Mouse (Mus musculus): ENCODE measurements around the gene 5730455P16Rik.
A peak's percentile ranks its signal among the peaks of the same experiment; 100 is the strongest.
"Not testable (repeated sequence)": the region's sequence is repeated elsewhere in the genome, so short reads cannot be mapped to it uniquely, and the experiment has no call there.

The 5730455P16Rik gene

DNA sequence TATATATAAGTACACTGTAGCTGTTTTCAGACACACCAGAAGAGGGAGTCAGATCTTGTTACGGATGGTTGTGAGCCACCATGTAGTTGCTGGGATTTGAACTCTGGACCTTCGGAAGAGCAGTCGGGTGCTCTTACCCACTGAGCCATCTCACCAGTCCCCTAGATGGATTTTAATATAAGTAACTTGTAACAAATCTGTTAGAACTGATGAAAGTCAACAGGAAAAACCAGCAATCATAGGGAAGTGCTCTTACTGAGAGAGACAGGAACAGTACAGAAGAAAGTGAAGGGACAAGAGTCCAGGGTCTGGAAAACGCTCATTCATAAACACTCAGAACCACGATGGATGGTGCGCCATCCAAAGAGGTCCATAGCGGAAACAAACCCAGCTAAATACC, 1.4 kb upstream of the 5730455P16Rik start:
- DNase-seq (ENCODE audit: low spot score in 2 of 2) = not testable (repeated sequence)

DNA sequence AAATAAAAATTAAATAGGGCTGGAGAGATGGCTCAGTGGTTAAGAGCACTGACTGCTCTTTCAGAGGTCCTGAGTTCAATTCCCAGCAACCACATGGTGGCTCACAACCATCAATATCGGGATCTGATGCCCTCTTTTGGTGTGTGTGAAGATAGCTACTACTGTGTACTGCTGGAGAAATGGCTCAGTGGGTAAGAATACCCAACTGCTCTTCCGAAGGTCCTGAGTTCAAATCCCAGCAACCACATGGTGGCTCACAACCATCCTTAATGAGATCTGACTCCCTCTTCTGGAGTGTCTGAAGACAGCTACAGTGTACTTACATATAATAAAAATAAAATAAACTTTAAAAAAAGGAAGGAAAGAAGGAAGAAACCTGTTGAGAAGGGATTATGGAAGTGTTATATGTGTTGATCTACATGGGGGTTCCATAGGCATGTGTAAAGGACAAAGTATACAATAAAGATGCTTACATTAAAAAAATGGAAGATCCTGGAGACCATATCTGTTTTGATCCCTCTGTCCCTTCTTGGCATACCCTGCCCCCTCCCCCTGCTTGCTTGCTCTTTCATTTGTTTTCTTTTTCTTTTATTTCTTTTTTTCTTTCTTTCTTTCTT, 726 bp upstream of the 5730455P16Rik start:
- peak in 1 of 2 experiments; percentile 5 for DNase-seq (ENCODE audit: low spot score in 2 of 2)

DNA sequence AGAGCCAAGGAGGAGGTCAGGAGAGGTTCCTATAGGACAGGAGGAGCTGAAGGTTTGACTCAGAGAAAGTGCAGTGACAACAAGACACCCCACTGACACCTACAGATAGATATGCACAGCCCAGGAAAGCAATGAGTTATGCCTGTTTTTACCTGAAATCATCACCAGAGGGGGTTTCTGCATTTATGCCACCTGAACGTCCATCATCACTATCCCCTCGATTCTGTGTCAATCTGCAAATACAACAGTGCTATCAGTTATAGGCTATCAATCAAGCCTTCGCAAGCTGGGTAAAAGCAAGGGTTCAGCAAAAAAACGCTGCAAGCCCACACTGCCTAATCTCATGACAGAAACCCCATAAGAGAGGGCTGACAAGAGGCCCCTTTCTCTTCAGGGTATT, 1.2 kb downstream of the 5730455P16Rik start:
- DNase-seq (ENCODE audit: low spot score in 2 of 2) = no peak

DNA sequence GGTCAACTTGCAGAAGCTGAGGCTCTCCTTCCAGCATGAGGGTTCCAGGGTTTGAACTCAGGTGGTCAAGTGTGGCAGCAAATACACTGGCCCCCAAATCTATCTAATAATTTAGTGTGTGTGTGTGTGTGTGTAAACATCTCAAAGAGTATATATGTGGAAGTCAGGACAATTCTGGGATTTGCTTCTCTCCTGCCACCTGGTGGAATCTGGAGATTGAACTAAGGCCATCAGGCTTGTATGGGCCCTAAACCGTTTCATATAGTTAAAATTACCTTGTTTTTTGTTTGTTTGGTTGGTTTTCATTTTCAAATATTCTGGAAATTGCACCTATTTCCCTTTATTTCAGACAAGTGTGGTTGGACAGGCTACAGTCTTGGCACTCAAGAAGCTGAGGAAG, 8.9 kb downstream of the 5730455P16Rik start:
- no peak for DNase-seq (ENCODE audit: low spot score in 2 of 2)

DNA sequence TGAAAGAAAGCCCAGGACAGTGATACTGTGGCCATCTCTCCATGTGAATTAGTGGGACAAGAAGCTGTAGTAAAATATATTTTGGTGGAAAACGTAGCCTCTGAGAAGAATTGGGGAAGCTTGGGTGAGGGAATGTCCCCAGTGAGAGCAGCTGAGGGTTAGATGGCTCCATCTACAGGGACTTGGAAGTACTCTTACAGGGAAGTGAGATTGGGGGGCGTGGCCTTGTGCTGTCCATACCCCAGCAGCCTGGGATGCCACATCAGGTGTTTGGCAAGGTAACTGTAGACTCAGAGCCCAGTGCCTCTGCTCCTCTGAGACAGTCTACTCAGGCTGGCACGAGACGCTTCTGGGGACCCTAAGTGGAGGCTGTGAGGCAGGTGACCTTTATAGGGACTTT, 23.0 kb downstream of the 5730455P16Rik start:
- no peak for DNase-seq (ENCODE audit: low spot score in 2 of 2)

DNA sequence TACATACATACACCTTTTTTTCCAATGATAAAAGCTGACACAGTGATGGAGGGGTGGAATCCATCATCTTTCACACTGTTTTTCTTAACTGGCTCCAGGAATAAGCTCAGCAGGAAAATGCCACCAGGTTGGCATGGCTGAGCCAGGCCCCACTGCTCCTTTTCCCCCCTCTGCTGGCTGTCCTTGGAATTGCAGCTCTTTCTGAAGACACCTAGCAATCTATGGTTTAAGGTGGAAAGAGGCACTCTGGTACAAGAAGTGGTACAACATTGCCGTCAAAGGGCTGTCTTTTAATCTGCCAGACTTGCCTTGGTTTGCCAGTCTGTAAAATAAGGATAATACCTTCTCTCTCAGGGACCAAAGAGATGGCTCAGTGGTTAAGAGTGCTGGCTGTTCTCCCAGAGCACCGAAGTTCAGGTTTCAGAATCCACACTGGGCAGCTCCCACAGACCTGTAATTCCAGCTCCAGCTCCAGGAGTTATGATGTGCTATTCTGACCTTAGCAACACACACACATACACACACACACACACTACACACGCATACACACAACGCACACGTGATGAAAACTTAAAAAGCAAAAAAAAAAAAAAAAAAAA, 25.9 kb downstream of the 5730455P16Rik start:
- peak; percentile 83 to 91 for DNase-seq (ENCODE audit: low spot score in 2 of 2)

DNA sequence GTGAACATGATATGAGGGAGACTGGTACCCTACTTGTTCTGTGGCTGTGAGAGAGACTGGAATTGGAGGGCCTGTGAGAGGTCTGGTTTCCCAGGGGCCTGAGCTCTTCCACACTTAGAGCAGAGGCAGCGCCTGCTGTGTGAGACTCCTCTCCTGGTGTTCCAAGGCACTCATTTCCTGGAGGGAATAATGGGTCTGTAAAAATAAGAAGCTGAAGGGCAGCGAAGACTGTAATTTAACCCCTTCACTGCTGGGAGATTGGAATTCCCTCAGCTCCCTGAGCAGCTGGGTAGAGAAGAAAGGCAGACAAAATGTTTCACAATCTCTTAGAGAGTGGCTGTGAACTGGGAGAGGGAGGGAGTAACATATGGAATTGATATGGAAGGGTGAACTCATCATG, 35.4 kb downstream of the 5730455P16Rik start:
- no peak for DNase-seq (ENCODE audit: low spot score in 2 of 2)

DNA sequence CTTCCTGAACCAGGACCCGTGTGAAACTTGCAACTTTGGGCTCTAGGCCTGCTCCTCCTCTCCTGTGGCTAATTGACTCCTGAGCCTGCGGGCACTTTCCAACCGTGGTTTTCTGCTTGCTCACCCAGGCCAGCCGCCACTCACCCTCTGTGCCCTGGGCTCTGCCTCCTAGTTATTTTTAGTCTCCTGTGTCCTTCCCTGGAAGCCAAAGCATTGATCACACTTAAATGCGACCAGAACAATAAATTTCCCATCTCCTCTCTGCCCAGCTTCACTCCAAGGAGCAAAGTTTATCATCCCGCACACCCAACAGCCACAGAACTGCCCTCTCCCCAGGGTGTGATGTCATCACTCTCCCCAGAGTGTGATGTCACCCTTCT, 41.5 kb downstream of the 5730455P16Rik start:
- DNase-seq (ENCODE audit: low spot score in 2 of 2) = no peak

DNA sequence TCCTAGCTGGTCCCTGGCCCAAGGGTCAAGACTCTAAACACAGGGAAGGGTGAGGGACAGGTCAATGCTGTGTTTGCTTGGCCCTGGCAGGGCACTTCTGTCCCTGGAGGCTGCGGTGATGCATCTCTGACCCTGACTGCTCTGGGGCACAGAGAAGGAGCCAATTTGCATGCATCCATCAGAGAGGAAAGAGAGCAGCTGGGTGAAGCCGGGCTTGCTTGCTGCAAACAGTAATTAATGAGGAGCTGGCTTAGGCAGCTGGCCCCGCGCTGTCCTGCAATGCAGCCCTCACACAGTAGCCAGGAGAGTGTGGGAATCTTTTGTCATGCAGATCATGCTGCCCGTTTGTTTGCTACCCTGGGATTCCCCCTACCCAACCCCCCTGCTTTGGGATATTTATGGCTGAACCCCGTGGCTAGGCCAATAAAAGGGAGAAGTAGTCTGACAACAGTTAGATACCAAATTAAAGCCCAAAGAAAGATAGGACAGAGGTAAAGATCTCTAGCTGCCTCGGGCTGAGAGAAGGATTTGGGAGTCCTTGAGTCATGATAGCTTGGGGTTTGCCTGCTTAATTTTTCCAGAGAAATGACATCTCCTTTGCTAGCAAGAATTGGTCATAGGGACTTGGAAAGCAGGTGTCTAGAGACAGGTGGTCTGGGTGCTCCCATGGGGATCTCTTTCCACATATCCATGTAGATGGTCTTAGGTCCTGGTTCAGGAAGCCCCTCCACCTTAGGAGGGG, 42.1 kb downstream of the 5730455P16Rik start:
- peak; percentile 39 to 60 for DNase-seq (ENCODE audit: low spot score in 2 of 2)

DNA sequence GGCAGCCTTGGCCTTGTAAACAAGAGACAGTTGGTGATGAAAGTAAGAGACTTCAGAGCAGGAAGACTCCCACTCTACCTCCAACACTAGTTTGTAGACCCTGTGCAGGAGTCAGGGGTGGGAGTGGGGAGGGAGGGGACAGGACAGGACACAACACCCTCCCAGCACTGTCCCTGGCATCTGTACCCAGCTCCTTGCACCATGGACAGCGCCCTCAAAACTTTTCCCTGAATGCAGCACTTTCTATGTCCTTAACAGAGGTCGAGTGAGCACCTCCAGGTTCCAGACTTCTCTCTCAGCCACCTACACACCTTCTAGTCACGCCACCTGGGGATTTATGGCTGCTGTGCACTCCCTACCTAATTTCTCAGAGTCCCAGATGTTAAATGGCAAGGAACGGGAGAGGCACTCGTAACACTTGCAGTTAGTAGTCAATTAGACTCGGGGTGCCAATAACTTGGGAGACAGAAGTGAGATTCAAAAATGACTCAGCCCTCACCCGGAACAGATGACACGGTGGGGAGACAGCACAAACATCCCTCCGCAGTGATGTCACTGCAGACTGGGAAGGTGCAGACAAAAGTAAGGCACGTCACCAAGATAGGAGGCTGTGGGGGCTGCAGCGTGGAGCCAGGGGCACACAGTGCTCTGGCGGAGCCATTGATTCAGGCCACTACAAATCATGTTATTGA, 45.0 kb downstream of the 5730455P16Rik start:
- DNase-seq (ENCODE audit: low spot score in 2 of 2) = no peak

DNA sequence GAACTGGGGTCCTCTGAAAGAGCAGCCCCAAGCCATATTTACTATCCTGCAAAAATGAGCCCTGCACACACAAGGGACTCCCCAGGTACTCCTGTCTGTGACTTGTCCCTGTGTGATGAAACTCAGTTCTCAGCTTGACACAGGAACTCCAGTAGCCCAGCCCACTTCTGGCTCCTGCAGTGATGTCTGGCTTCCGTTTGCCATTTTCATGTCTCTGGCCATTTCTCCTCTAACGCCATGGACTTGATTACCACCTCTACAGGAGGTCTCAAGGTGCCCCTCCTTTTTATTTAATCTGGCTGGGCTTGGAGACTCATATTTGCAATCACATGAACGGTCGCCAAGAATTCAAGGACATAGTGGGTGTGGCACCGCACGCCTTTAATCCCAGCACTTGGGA, 53.2 kb downstream of the 5730455P16Rik start:
- no peak for DNase-seq (ENCODE audit: low spot score in 2 of 2)

DNA sequence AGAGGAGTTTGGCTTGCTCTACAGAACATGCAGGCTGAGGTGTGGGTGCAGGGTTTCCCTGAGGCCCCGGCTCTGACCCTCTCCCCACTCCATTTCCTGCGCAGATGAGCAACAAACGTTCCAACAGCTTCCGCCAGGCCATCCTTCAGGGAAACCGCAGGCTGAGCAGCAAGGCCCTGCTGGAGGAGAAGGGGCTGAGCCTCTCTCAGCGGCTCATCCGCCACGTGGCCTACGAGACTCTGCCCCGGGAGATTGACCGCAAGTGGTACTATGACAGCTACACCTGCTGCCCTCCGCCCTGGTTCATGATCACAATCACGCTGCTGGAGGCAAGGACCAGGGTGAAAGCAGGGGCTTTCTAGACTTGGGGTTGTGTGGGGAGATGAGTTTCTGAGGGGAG, 54.6 kb downstream of the 5730455P16Rik start:
- no peak for DNase-seq (ENCODE audit: low spot score in 2 of 2)

DNA sequence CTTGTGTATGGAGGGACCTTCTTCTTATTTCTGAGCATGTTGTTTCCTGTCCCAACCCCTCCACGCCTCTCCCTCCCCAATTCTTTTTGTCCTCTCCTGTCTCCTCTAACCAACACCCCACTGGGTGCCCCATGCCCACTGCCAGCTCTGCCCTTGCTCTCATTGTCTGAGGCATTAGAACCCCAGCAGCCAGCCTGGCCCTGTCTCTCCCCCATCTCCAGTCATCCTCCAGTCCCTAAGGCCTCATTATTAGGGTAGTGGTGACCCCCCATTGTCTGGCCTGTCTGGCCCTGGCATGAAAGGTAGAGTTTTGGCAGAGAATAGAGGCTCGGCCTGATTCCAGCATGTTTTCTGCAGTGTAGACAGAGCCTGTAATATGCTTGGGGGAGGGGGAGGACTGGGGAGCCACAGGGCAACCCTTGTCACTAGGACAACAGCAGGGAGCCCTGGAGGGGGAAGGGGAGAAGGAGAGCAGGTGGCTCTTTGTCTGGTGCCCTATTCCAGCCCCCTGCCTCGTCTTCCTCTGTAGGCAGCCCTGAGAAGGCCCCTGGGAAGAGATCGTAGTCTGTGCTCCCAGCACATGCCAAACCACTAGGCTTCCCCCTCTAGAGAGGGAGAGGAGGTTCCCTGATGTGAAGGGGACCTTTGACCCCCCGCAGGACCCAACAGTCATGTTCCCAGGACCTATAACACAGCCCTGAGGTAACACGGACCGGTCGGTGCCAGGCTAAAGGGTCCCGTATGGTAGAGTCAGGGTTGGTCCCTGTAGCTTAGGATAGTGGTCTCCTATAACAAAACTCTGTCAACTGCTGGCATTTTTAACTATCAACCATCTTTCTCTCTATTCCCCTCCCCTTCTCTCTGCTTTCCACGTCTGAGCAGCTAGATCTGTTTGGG, 61.8 kb downstream of the 5730455P16Rik start:
- peak in 1 of 2 experiments; percentile 44 for DNase-seq (ENCODE audit: low spot score in 2 of 2)

DNA sequence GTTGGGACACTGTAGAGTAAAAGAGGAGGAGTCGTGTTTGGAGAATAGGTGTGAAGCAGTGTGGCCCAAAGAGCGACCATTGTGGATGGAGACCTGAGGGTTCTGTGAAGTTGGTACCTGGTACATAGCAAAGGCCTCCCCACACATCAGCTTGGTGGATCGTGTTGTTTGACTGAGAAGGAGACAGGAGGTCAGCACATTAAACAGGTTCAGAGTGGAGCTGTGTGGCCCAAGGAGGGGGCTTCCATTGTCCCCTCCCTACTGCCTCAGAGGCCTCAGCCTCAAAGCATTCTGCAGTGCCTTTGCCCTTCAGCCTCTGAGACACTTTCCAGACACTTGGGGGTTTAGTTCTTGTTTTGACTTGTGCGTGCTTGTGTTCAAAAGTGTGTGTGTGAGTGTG, 63.9 kb downstream of the 5730455P16Rik start:
- no peak for DNase-seq (ENCODE audit: low spot score in 2 of 2)

DNA sequence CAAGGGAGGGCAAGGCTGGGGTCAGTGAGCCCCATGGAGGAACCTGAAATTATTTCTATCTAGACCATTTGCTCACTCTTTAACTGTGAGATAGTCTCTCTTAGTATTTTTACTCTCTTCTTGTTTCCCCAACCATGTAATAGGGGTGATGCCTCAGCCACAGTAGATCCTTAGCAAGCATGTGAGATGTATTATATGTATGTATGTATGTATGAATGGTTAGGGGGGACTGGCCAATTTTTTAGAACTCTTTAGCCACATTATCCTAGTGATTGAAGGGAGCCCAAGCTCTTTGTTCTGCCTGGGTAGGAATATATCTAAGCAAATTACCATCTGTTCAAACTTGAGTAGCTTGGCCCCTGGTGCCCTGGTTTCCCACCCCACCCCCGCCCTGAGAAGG, 64.4 kb downstream of the 5730455P16Rik start:
- no peak for DNase-seq (ENCODE audit: low spot score in 2 of 2)

DNA sequence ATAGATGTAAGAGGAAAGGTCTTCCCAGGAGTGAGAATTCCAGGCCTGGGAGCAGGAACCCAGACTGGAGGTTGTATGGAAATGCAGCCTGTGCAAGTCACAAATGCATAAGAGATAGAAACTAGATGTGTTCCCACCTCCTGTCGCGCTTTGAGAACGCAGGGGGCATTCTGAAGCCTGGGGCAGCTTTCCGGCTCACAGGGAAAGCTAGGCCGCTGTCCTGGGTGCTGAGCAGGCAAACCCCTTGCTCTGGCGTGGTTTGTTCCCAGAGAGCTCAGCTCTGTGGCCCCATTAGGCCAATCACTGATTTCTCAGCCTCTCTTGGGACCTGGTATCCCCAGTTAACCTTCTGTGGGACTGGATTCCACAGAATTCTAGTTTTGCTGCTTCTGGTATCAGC, 65.3 kb downstream of the 5730455P16Rik start:
- no peak for DNase-seq (ENCODE audit: low spot score in 2 of 2)

DNA sequence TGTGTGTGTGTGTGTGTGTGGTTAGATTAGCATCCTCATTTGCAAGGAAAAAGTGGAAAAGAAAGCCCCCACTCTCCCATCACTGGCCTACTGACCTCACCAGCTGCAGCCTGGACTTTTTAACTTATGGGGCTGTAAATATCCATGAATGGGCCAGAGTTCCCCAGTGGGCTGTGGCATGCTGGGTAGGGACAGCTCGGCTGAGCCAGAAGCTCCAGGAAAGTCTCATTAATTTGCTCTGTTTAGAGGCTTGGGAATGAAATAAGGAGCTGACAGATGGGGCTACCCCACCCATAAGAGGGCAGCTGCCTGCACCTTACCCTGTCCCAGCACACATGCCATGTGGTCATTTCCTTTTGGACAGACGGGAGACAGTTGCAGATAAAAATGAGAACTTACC, 65.8 kb downstream of the 5730455P16Rik start:
- no peak for DNase-seq (ENCODE audit: low spot score in 2 of 2)

DNA sequence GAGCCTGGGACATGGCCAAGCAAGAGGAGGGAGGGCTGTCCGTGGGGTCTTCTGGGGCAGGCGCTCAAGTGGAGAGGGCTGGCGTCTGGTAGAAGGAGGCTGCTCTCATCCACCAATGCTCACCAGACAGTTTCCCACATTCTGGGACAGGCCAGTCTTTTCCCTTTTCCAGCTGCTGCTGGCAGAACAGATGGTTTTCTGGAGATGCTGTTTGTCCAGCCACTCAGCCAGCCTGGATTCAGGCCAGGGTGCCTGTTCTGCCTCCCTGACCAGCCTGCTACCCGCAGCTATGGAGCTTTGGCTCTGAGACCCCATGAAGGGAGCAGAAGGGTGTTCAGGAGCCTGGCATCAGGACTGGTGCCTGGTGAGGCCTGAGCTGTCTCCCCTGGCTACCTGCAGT, 66.6 kb downstream of the 5730455P16Rik start:
- no peak for DNase-seq (ENCODE audit: low spot score in 2 of 2)
